9 mouse cellular contexts compared by ENCODE assay signal in the genomic region with DNA sequence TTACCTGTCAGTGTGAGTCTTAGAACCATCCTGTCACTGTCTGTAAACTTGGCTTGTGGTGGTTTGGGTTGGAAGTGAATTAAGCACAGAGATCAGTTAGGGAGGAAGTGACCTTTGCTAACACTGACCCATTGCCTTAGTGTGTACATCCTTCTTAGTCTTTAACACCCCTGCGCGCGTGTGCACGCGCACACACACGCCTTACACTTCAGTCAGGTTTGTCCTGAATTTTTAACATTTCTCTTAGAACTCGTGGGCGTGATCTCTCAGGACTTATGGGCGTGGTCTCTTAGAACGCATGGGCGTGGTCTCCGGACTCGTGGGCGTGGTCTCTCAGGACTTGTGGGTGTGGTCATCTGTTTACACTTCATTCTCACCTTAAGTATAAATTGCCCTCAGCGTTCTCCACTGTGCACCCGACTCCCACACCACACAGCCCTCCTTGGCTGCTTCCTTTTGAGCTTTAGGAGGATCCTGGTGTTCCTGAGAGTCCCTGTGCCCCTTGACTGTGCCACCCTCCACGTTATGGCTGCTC. TPM values are rescaled to one million over a fixed set of nuclear protein-coding genes. Genes with fewer than 3 reads are reported as not detected.
DNase-seq lines count a peak whose midpoint lies in the region; ATAC-seq and TF ChIP-seq lines count a peak whose summit lies in the region.
"Had no signal": no experiment of that assay in that cellular context is flagged by ENCODE, and none has a peak within 500 bp of the region (broad histone marks: within the 10 kb centered on the region; RNA-seq: fewer than 3 reads in every experiment).

No protein-coding gene starts in this region.

- H3K4me1 ChIP-seq in midbrain, embryonic 12.5 days, result peaks cover 24% of the 10 kb centered on the region
- H3K4me1 ChIP-seq in midbrain, embryonic 16.5 days (ENCODE audit: control insufficient read depth, insufficient read depth, low read length), result peaks cover 23% of the 10 kb centered on the region
- H3K4me1 ChIP-seq in stomach, embryonic 16.5 days (ENCODE audit: control insufficient read depth, insufficient read depth, low read length), result peaks cover 25% of the 10 kb centered on the region
- H3K4me1 ChIP-seq in kidney, embryonic 14.5 days (ENCODE audit: control insufficient read depth, insufficient read depth, low read length), result peaks cover 23% of the 10 kb centered on the region

- TF ChIP-seq CTCF in gastrocnemius, adult 2 months (IDR thresholded peaks at IDR 0.05), result no peak

- H3K27me3 ChIP-seq in midbrain, embryonic 12.5 days, result no peaks in the 10 kb centered on the region
- H3K27me3 ChIP-seq in midbrain, embryonic 16.5 days (ENCODE audit: control insufficient read depth, insufficient read depth, low read depth, low read length), result no peaks in the 10 kb centered on the region
- H3K27me3 ChIP-seq in stomach, embryonic 16.5 days (ENCODE audit: control insufficient read depth, insufficient read depth, low read length), result no peaks in the 10 kb centered on the region
- H3K27me3 ChIP-seq in kidney, embryonic 14.5 days (ENCODE audit: control insufficient read depth, insufficient read depth, low read length), result no peaks in the 10 kb centered on the region

- H3K4me3 ChIP-seq in gastrocnemius, adult 2 months, result no peak overlapping the region
- H3K4me3 ChIP-seq in midbrain, embryonic 12.5 days, result no peak overlapping the region
- H3K4me3 ChIP-seq in midbrain, embryonic 16.5 days (ENCODE audit: low read depth, low read length), result no peak overlapping the region
- H3K4me3 ChIP-seq in stomach, embryonic 16.5 days (replicated peaks; ENCODE audit: low read length), result no peak overlapping the region
- no peak overlapping the region for H3K4me3 ChIP-seq in kidney, embryonic 14.5 days (ENCODE audit: low read length)

- peak; percentile 15 for DNase-seq in gastrocnemius, adult 2 months
- no peak for DNase-seq in gastrocnemius, adult 18-20 months (ENCODE audit: low spot score)
- DNase-seq in induced T-regulatory cell, adult 2 months (ENCODE audit: low read depth), result peak; percentile 48
- no peak for DNase-seq in left cerebral cortex, adult 11 months (ENCODE audit: low spot score)
- DNase-seq: cerebellum, postnatal 14 days had no signal

- 74% methylated on average over 17 of the region's 17 CpGs for WGBS in midbrain, embryonic 12.5 days
- 73% methylated on average over 17 of the region's 17 CpGs for WGBS in midbrain, embryonic 16.5 days
- WGBS in stomach, embryonic 16.5 days, result 55% methylated on average over 17 of the region's 17 CpGs
- 65% methylated on average over 17 of the region's 17 CpGs for WGBS in kidney, embryonic 14.5 days

- H3K4me2 ChIP-seq in midbrain, embryonic 12.5 days (replicated peaks), result no peak overlapping the region
- H3K4me2 ChIP-seq in midbrain, embryonic 16.5 days (ENCODE audit: low read length), result no peak overlapping the region
- no peak overlapping the region for H3K4me2 ChIP-seq in stomach, embryonic 16.5 days (ENCODE audit: low read depth, low read length)
- H3K4me2 ChIP-seq in kidney, embryonic 14.5 days (replicated peaks; ENCODE audit: low read depth, low read length), result no peak overlapping the region

- ATAC-seq in midbrain, embryonic 12.5 days (ENCODE audit: low FRiP score, low read depth), result no peak
- no peak for ATAC-seq in midbrain, embryonic 16.5 days
- peak; percentile 35 for ATAC-seq in stomach, embryonic 16.5 days (ENCODE audit: insufficient read depth, low FRiP score)
- no peak for ATAC-seq in kidney, embryonic 14.5 days (ENCODE audit: low FRiP score, low TSS enrichment)

- peak overlapping the region; percentile 80 for H3K27ac ChIP-seq in gastrocnemius, adult 2 months
- H3K27ac ChIP-seq in midbrain, embryonic 12.5 days (replicated peaks), result 0 out of 2 replicates have a peak overlapping the region, but pooled peaks have one; percentile 25
- H3K27ac ChIP-seq in midbrain, embryonic 16.5 days (ENCODE audit: low read length), result no peak overlapping the region
- H3K27ac ChIP-seq in stomach, embryonic 16.5 days (ENCODE audit: low read length), result peak overlapping the region; percentile 43; the same call in 1 of the 2 replicates
- H3K27ac ChIP-seq in kidney, embryonic 14.5 days (ENCODE audit: low read depth, low read length), result no peak overlapping the region

- H3K36me3 ChIP-seq in midbrain, embryonic 12.5 days, result peaks cover 7% of the 10 kb centered on the region
- H3K36me3 ChIP-seq in midbrain, embryonic 16.5 days (ENCODE audit: control insufficient read depth, insufficient read depth, low read length), result peaks cover 3% of the 10 kb centered on the region; the same call in 1 of the 2 replicates
- H3K36me3 ChIP-seq in stomach, embryonic 16.5 days (ENCODE audit: control insufficient read depth, insufficient read depth, low read length), result no peaks in the 10 kb centered on the region
- peaks cover 2% of the 10 kb centered on the region; the same call in 1 of the 2 replicates for H3K36me3 ChIP-seq in kidney, embryonic 14.5 days (ENCODE audit: control insufficient read depth, insufficient read depth, low read length)

- H3K9ac ChIP-seq in midbrain, embryonic 12.5 days (replicated peaks), result no peak overlapping the region
- H3K9ac ChIP-seq in midbrain, embryonic 16.5 days (ENCODE audit: low read depth, low read length), result no peak overlapping the region
- H3K9ac ChIP-seq in stomach, embryonic 16.5 days (ENCODE audit: low read length), result peak overlapping the region; percentile 28; the same call in 1 of the 2 replicates
- no peak overlapping the region for H3K9ac ChIP-seq in kidney, embryonic 14.5 days (ENCODE audit: low read depth, low read length)

- intact Hi-C loops in gastrocnemius, adult 2 months (cut with DNase I), result no loop called here

- H3K9me3 ChIP-seq in midbrain, embryonic 12.5 days, result no peaks in the 10 kb centered on the region
- H3K9me3 ChIP-seq in midbrain, embryonic 16.5 days (replicated peaks; ENCODE audit: control insufficient read depth, low read length, poor library complexity, severe bottlenecking), result no peaks in the 10 kb centered on the region
- no peaks in the 10 kb centered on the region for H3K9me3 ChIP-seq in stomach, embryonic 16.5 days (replicated peaks; ENCODE audit: control insufficient read depth, low read length)
- no peaks in the 10 kb centered on the region for H3K9me3 ChIP-seq in kidney, embryonic 14.5 days (ENCODE audit: control insufficient read depth, low read length)

RNA-seq across cellular contexts. Expression of a gene that starts 39.1 kb away (rescaled TPM):
- 10 to 100 TPM; 73.0 to 89.6 TPM for total RNA-seq in gastrocnemius, adult 2 months (2021)
- total RNA-seq in gastrocnemius, adult 18-20 months (2021), result 100 to 1,000 TPM in 1 of 2 experiments, 10 to 100 TPM in 1; 66.1 to 117 TPM
- 35.4 and 37.5 TPM in 2 replicates for polyA plus RNA-seq in midbrain, embryonic 12.5 days (2016; fragmentation: Nextera tagmentation; extraction: Ambion mirVana)
- 33.4 and 35.1 TPM in 2 replicates for polyA plus RNA-seq in midbrain, embryonic 16.5 days (2015; fragmentation: Nextera tagmentation; extraction: Ambion mirVana)
- polyA plus RNA-seq in stomach, embryonic 16.5 days (2015; fragmentation: Nextera tagmentation; extraction: Ambion mirVana), result 18.3 and 20.4 TPM in 2 replicates
- polyA plus RNA-seq in kidney, embryonic 14.5 days (2014; fragmentation: Nextera tagmentation; extraction: Ambion mirVana), result 19.3 and 19.8 TPM in 2 replicates

RNA-seq across cellular contexts. Expression of a gene that starts 39.7 kb away (rescaled TPM):
- 10 to 100 TPM; 40.3 to 60.3 TPM for total RNA-seq in gastrocnemius, adult 2 months (2021)
- 10 to 100 TPM; 44.6 to 46.5 TPM for total RNA-seq in gastrocnemius, adult 18-20 months (2021)
- polyA plus RNA-seq in midbrain, embryonic 12.5 days (2016; fragmentation: Nextera tagmentation; extraction: Ambion mirVana), result 89.6 and 92.4 TPM in 2 replicates
- polyA plus RNA-seq in midbrain, embryonic 16.5 days (2015; fragmentation: Nextera tagmentation; extraction: Ambion mirVana), result 102 and 103 TPM in 2 replicates
- 111 and 116 TPM in 2 replicates for polyA plus RNA-seq in stomach, embryonic 16.5 days (2015; fragmentation: Nextera tagmentation; extraction: Ambion mirVana)
- polyA plus RNA-seq in kidney, embryonic 14.5 days (2014; fragmentation: Nextera tagmentation; extraction: Ambion mirVana), result 141 and 150 TPM in 2 replicates

Comparison
In these comparisons a context has a peak if more than half of its experiments do, and no peak if none do; other contexts are left out.
1. DNase-seq: peak in gastrocnemius, adult 2 months (single experiment) and induced T-regulatory cell, adult 2 months (single experiment); none in gastrocnemius, adult 18-20 months (single experiment) and left cerebral cortex, adult 11 months (single experiment).
2. H3K27ac ChIP-seq: peak in gastrocnemius, adult 2 months (single experiment), midbrain, embryonic 12.5 days (single experiment) and stomach, embryonic 16.5 days (single experiment); none in midbrain, embryonic 16.5 days (single experiment) and kidney, embryonic 14.5 days (single experiment).